Mouse (Mus musculus) myocyte (in vitro differentiated cells): Measurements from ENCODE around the gene Sox6. TPM values are rescaled to one million over a fixed set of nuclear protein-coding genes. Genes with fewer than 3 reads are reported as not detected.
"Not testable (repeated sequence)": the region's sequence is repeated elsewhere in the genome, so short reads cannot be mapped to it uniquely, and the experiment has no call there.

Experiments used
- H3K27me3 ChIP-seq: one replicate; pipeline ENCODE4 v1.6.1; 2011; ENCODE audit not compliant: control insufficient read depth, insufficient read depth, insufficient read length
- H3K36me3 ChIP-seq: one replicate; pipeline ENCODE4 v1.6.1; 2011; ENCODE audit not compliant: control insufficient read depth, insufficient read depth
- H3K4me2 ChIP-seq: one replicate; pipeline ENCODE4 v1.6.1; 2011; ENCODE audit warnings: low read depth, control low read depth
- H3K4me3 ChIP-seq: one replicate; pipeline ENCODE4 v1.5.1; 2011; ENCODE audit warnings: mild to moderate bottlenecking, control low read depth, moderate library complexity
- H3K79me2 ChIP-seq: one replicate; pipeline ENCODE4 v1.6.1; 2011; ENCODE audit not compliant: control insufficient read depth, insufficient read depth
- H3ac ChIP-seq: one replicate; pipeline ENCODE4 v1.6.1; 2011; ENCODE audit not compliant: control insufficient read depth, insufficient read length
- CEBPB ChIP-seq: IDR thresholded peaks from 2 replicates; pipeline ENCODE4 v1.6.1; 2011; ENCODE audit warnings: mild to moderate bottlenecking, moderate library complexity; ENCODE audit not compliant: poor library complexity, insufficient read depth, severe bottlenecking
- E2F4 ChIP-seq: IDR thresholded peaks from one replicate; pipeline ENCODE4 v1.6.1; 2011; ENCODE audit warnings: mild to moderate bottlenecking, control low read depth, moderate library complexity; ENCODE audit not compliant: insufficient read depth
- MAX ChIP-seq: IDR thresholded peaks from one replicate; pipeline ENCODE4 v1.6.1; 2011; ENCODE audit warnings: low read depth, mild to moderate bottlenecking, control low read depth
- MYOD1 ChIP-seq, 3 experiments: IDR thresholded peaks; one replicate each; pipeline ENCODE4 v1.6.1; 2011; ENCODE audit warnings: control low read depth in 2 of 3, low read depth in 2 of 3, mild to moderate bottlenecking in 2 of 3, moderate library complexity in 1 of 3; ENCODE audit not compliant: insufficient read length in 2 of 3, control insufficient read depth in 1 of 3
- MYOG ChIP-seq, 3 experiments: IDR thresholded peaks; one replicate each; pipeline ENCODE4 v1.6.1; 2011; ENCODE audit warnings: control low read depth in 2 of 3, low read depth in 2 of 3, mild to moderate bottlenecking in 2 of 3; ENCODE audit not compliant: insufficient read length in 2 of 3, control insufficient read depth in 1 of 3, insufficient read depth in 1 of 3
- POLR2A ChIP-seq: IDR thresholded peaks from one replicate; pipeline ENCODE4 v1.6.1; 2011; ENCODE audit warnings: low read depth, mild to moderate bottlenecking, control low read depth, moderate library complexity; ENCODE audit not compliant: insufficient read length
- POLR2AphosphoS2 ChIP-seq: IDR thresholded peaks from one replicate; pipeline ENCODE4 v1.6.1; 2011; ENCODE audit warnings: low read depth, control low read depth; ENCODE audit not compliant: insufficient read length
- REST ChIP-seq: IDR thresholded peaks from one replicate; pipeline ENCODE4 v1.6.1; 2011; ENCODE audit warnings: mild to moderate bottlenecking, control low read depth, moderate library complexity; ENCODE audit not compliant: insufficient read depth, insufficient read length
- SRF ChIP-seq: IDR thresholded peaks from one replicate; pipeline ENCODE4 v1.6.1; 2011; ENCODE audit warnings: low read depth; ENCODE audit not compliant: control insufficient read depth, insufficient read length
- TCF12 ChIP-seq: IDR thresholded peaks from one replicate; pipeline ENCODE4 v1.6.1; 2011; ENCODE audit warnings: mild to moderate bottlenecking, control low read depth; ENCODE audit not compliant: poor library complexity, insufficient read depth, severe bottlenecking
- TCF3 ChIP-seq: IDR thresholded peaks from one replicate; pipeline ENCODE4 v1.6.1; 2011; ENCODE audit warnings: low read depth, control low read depth; ENCODE audit not compliant: insufficient read length
- USF1 ChIP-seq: IDR thresholded peaks from one replicate; pipeline ENCODE4 v1.6.1; 2011; ENCODE audit warnings: low read depth, mild to moderate bottlenecking, control low read depth, moderate library complexity
- polyA plus RNA-seq: library from polyadenylated mRNA; unstranded; fragments of >200 nt; fragmentation: generic; extraction: Trizol; gene quantifications from one replicate; pipeline ENCODE4 v1.2.1, GENCODE M21; 2012; ENCODE audit warnings: missing spikeins

The Sox6 gene
- polyA plus RNA-seq: 0.11 TPM

GRCm38 (mm10) chr7:116038511-116038910 is at the start of gene Sox6:
Gene Sox6, minus strand, starts transcription at chr7:116038796.
- H3ac ChIP-seq: no peak within 1 kb of the TSS
- peaks cover 25% of the 10 kb centered on the region for H3K27me3 ChIP-seq
- H3K4me3 ChIP-seq: no peak within 1 kb of the TSS
- TF ChIP-seq USF1 (no peak), POLR2A (no peak), MYOD1 (IDR thresholded peaks at IDR 0.05; ENCODE audit: control insufficient read depth in 1 of 3, insufficient read length in 2 of 3, low read depth in 2 of 3) (no peak), CEBPB (no peak), MAX (no peak), POLR2AphosphoS2 (no peak), REST (no peak), E2F4 (no peak), TCF3 (no peak), TCF12 (no peak), SRF (no peak), MYOG (IDR thresholded peaks at IDR 0.05; ENCODE audit: control insufficient read depth in 1 of 3, insufficient read depth in 1 of 3, insufficient read length in 2 of 3, low read depth in 2 of 3) (no peak)
- H3K4me2 ChIP-seq: peak within 1 kb of the TSS; percentile 92
- H3K79me2 ChIP-seq: no peaks in the 10 kb centered on the region
- H3K36me3 ChIP-seq: no peaks in the 10 kb centered on the region

- not testable (repeated sequence) for H3ac ChIP-seq, H3K4me2 ChIP-seq, H3K36me3 ChIP-seq, H3K4me3 ChIP-seq, H3K79me2 ChIP-seq, H3K27me3 ChIP-seq
These were observed 45.8 kb upstream of the Sox6 start, which contains the start of gene Gm4353 for GRCm38 (mm10) chr7:116084366-116084765. Gene Gm4353, minus strand, starts transcription at chr7:116084635.

- Histone ChIP-seq H3ac (no peak overlapping the region), H3K4me3 (no peak overlapping the region), H3K79me2 (no peaks in the 10 kb centered on the region), H3K36me3 (no peaks in the 10 kb centered on the region), H3K27me3 (no peaks in the 10 kb centered on the region), H3K4me2 (no peak overlapping the region)
- no peak for TF ChIP-seq POLR2A
- no peak for TF ChIP-seq TCF12
- no peak for TF ChIP-seq REST
- TF ChIP-seq POLR2AphosphoS2: no peak
- TF ChIP-seq TCF3: no peak
- no peak for TF ChIP-seq SRF
- TF ChIP-seq E2F4: no peak
- TF ChIP-seq MYOG (IDR thresholded peaks at IDR 0.05; ENCODE audit: control insufficient read depth in 1 of 3, insufficient read depth in 1 of 3, insufficient read length in 2 of 3, low read depth in 2 of 3): no peak
- TF ChIP-seq MAX: no peak
- TF ChIP-seq MYOD1 (IDR thresholded peaks at IDR 0.05; ENCODE audit: control insufficient read depth in 1 of 3, insufficient read length in 2 of 3, low read depth in 2 of 3): no peak
- no peak for TF ChIP-seq CEBPB
- no peak for TF ChIP-seq USF1
These were observed 22.1 kb upstream of the Sox6 start for GRCm38 (mm10) chr7:116060739-116061138.

GRCm38 (mm10) chr7:116040470-116041019 is 1.9 kb upstream of the Sox6 start:
- no peak overlapping the region for H3K4me2 ChIP-seq
- H3K27me3 ChIP-seq: peaks cover 11% of the 10 kb centered on the region
- no peak overlapping the region for H3K4me3 ChIP-seq
- no peak overlapping the region for H3ac ChIP-seq
- no peaks in the 10 kb centered on the region for H3K79me2 ChIP-seq
- no peaks in the 10 kb centered on the region for H3K36me3 ChIP-seq
- TF ChIP-seq USF1: no peak
- no peak for TF ChIP-seq TCF12
- TF ChIP-seq TCF3: no peak
- TF ChIP-seq E2F4: no peak
- no peak for TF ChIP-seq SRF
- no peak for TF ChIP-seq MYOD1 (IDR thresholded peaks at IDR 0.05; ENCODE audit: control insufficient read depth in 1 of 3, insufficient read length in 2 of 3, low read depth in 2 of 3)
- no peak for TF ChIP-seq CEBPB
- TF ChIP-seq MYOG (IDR thresholded peaks at IDR 0.05; ENCODE audit: control insufficient read depth in 1 of 3, insufficient read depth in 1 of 3, insufficient read length in 2 of 3, low read depth in 2 of 3): no peak
- no peak for TF ChIP-seq POLR2A
- TF ChIP-seq REST: no peak
- no peak for TF ChIP-seq POLR2AphosphoS2
- TF ChIP-seq MAX: no peak
